Mouse (Mus musculus): ENCODE measurements around the gene Limd1.
"Not testable (repeated sequence)": the region's sequence is repeated elsewhere in the genome, so short reads cannot be mapped to it uniquely, and the experiment has no call there.

Limd1 gene

GRCm38 (mm10) chr9:123478586-123479195 lies at the start of gene Limd1:
Limd1 (plus strand) TSS chr9:123478706.
- DNase-seq (ENCODE audit: low read depth, low spot score), result peak; percentile 21

DNA sequence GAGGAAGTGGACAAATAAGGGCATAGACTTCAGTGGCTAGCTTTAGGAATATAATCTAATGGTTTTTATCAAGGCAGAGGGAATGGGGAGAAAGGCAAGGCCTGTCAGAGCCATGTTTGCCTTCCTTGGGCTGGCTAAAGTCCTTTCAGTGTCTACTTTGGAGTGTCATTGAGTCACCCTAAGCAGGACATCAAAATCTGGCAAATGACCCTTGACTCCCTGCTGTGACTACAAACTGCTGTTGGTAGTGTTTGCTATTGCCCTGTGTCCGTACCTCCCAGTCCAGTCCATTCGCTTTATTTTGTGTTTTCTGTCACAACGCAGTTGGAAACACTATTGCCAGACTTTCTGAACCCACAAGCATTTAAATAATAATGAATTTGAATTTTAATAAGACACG lies 48.6 kb upstream of the Limd1 start:
- no peak for DNase-seq (ENCODE audit: low read depth, low spot score)

GRCm38 (mm10) chr9:123430973-123431372 lies 47.5 kb upstream of the Limd1 start:
- DNase-seq (ENCODE audit: low read depth, low spot score), result peak; percentile 71

- no peak for DNase-seq (ENCODE audit: low read depth, low spot score)
Observed at GRCm38 (mm10) chr9:123438223-123438622, 40.3 kb upstream of the Limd1 start.

- DNase-seq (ENCODE audit: low read depth, low spot score), result no peak
Observed at GRCm38 (mm10) chr9:123440230-123441058, 38.1 kb upstream of the Limd1 start.

DNA sequence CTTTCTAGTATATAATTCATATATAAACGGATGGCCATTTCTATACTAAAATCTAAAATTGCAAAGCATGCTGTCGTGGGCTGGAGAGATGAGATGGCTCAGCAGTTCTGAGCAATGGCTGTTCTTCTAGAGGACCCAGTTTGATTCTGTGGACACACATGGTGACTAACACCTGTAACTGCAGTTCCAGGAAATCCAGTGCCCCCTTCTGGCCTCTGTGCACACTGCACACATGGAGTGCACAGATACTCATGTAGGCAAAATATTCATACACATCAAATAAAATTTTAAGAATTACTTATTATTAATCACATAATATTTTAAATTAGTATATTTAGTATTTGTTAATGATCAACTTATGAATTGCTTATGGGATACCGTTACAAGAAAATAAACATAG lies 31.4 kb upstream of the Limd1 start:
- DNase-seq (ENCODE audit: low read depth, low spot score), result not testable (repeated sequence)

DNA sequence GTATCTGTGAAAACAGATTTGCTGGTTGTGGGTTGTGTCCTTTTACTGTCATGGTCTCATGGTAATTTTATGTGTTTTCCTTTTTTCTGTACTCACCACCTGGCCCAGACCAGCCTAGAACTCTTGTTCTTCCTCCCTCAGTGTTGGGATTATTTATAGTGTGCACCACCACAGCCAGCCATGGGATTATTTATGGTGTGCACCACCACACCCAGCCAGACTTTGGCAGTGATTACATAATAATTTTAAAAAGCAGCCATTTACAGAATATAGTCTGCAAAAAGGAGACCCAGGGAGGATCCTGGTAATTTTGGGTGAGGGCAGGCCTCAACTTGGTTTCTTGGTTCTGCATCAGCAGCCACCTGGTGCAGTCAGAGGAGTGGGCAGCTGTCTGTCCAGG lies 29.9 kb upstream of the Limd1 start:
- DNase-seq (ENCODE audit: low read depth, low spot score), result no peak

DNA sequence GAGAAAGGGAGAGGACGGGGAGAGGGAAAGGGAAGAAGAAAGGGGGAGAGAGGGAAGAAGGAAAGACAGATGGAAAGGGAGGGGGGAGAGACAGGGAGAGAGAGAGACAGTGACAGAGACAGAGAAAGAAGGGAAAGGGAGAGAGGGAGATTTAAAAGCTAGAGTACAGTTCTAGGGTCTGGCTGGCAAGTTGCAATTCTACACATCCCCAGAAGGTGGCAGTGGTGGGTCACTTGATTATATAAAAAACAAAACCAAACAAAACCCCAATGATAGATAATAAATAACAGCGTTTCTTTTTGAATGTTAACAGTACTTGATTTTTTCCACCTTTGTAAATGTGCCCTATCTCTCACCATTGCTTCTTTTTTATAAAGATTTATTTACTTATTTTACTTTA lies 28.3 kb upstream of the Limd1 start:
- peak; percentile 18 for DNase-seq (ENCODE audit: low read depth, low spot score)

- no peak for DNase-seq (ENCODE audit: low read depth, low spot score)
Observed at GRCm38 (mm10) chr9:123451772-123452171, 26.7 kb upstream of the Limd1 start.

GRCm38 (mm10) chr9:123456634-123457602 lies 21.6 kb upstream of the Limd1 start:
- peak; percentile 11 for DNase-seq (ENCODE audit: low read depth, low spot score)

DNA sequence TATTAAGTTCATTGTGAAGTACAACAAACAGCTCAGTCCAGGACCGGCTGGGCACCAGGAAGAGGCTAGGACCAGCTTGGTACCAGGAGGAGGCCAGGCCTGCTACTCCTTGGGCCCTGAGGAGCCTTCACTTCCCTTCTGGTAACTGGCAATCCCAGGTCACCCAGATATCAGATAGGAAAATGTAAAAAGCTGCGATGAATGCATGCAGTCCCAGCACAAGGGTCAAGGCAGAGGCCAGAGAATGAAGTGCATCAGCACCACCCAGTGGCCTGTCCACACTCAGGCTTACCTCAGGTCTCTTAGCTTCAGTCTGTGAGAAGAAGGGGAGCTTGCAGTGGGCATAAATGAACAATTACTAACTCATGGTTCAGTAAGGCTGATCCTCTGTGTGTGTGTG lies 20.9 kb upstream of the Limd1 start:
- DNase-seq (ENCODE audit: low read depth, low spot score), result no peak

GRCm38 (mm10) chr9:123467141-123467620 lies 11.3 kb upstream of the Limd1 start:
- no peak for DNase-seq (ENCODE audit: low read depth, low spot score)

DNA sequence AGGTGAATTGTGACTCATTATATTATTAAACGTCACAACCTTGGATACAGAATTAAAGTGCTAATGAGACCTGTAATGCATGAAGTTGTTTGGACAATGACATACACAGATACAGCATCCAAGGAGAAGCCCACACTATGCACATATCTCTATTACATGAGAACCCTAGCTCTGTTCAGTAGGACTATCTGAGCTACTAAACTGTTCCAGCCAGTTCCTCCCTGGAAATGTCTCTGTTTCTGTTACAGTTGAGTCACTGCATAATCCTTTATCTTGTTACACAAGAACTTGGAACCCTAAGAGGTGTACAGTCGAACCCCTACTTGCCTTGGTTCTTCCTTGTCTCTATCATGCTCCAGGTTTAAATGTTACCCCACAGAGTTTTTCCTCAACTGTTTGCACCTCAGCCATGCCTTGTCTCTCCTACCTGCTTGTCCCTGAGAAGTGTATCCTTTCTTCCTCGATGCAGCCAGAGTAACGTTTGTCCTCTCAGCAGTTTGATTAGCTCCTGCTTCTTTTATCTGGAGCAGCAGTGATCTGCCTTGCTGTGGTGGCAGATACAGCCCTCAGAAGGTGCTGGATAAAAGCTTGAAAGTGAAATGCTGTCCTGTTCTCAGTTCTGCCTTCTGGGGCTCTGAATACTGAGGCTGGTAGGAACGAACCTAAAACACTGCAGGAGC lies 10.0 kb upstream of the Limd1 start:
- no peak for DNase-seq (ENCODE audit: low read depth, low spot score)

DNA sequence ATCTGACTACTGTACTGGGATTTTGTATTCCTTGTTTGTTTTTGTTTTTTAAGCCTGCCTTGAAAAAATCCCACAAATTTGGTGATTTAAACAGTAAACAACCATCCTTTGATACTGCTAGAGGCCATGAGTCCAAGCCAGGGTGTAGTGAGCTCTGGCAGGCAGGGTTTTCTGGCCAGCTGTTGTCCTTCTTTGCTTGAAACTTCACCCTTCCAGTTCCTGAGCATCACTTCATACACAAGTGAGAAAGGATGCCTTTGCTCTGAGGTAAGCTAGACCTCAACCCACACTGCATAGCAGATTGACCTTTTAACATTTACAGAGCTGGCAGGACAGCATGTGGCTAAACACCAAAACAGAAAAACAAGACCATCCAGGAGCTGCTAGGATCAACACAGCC lies 9.4 kb upstream of the Limd1 start:
- DNase-seq (ENCODE audit: low read depth, low spot score), result no peak

DNA sequence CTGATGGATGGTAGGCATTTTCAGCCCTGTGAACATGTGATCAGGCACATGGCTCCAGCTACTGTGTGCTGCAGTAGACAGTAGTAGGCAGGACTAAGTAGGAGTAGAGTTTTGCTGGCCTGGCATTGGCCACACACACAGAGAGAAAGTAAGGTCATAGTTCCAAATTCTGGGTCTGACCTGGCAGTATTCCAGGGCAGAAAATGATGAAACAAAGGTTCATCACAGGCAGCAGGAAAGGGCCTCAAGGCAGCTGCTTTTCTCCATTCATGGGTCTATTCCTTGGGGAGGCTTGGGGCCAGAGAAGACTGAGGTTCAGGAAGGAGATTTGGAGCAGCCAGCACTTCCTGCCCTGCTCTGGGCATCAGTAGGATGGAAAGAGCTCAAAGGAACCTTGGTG lies 5.1 kb upstream of the Limd1 start:
- no peak for DNase-seq (ENCODE audit: low read depth, low spot score)

- no peak for DNase-seq (ENCODE audit: low read depth, low spot score)
Observed at GRCm38 (mm10) chr9:123475569-123475968, 2.9 kb upstream of the Limd1 start.

- peak; percentile 50 for DNase-seq (ENCODE audit: low read depth, low spot score)
Observed at GRCm38 (mm10) chr9:123478031-123478585, 398 bp upstream of the Limd1 start.

GRCm38 (mm10) chr9:123479196-123479669 lies 727 bp downstream of the Limd1 start:
- DNase-seq (ENCODE audit: low read depth, low spot score), result no peak

GRCm38 (mm10) chr9:123479876-123480252 lies 1.4 kb downstream of the Limd1 start:
- DNase-seq (ENCODE audit: low read depth, low spot score), result no peak

DNA sequence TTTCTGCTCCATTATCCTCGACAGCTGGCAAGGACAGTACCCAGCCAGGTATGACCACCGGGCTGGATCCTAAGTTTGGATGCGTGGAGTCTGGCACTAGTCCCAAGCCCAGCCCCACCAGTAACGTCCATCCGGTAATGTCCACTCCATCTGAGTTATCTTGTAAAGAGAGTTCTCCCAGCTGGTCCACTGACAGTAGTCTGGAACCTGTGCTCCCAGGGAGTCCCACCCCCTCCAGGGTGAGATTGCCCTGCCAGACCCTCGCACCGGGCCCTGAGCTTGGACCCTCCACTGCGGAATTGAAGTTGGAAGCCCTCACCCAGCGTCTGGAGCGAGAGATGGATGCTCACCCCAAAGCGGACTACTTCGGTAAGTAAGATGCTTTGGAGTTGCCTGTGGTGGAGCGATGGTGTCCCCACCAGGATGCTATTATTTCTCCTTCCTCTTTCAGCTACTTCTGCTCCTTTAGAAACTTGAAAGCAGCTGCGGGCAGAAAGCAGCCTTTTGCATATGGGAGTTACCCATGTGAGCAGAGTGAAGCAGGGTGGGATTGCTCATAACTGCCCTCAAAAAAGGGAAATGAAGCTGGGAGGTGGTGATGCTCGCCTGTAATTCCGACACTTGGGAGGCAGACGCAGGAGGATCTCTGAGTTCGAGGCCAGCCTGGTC lies 1.9 kb downstream of the Limd1 start:
- no peak for DNase-seq (ENCODE audit: low read depth, low spot score)
